Mouse (Mus musculus) 3T3-L1 (cell line): ENCODE results near the gene Gm21954.

Experiments
- DNase-seq: peaks from one replicate; pipeline ENCODE4 v3.0.0-alpha.2; 2015; ENCODE audit warnings: low read depth, low spot score

Gm21954 gene

GRCm38 (mm10) chr3:55472110-55472509 is at the start of gene Gm21954:
TSS of gene Gm21954 (minus strand) at chr3:55472210.
- no peak for DNase-seq

- DNase-seq: no peak
Measured at GRCm38 (mm10) chr3:55521776-55522175, 49.8 kb upstream of the Gm21954 start.

GRCm38 (mm10) chr3:55520240-55521180 is 48.5 kb upstream of the Gm21954 start:
- peak; percentile 87 for DNase-seq

GRCm38 (mm10) chr3:55517454-55518014 is 45.5 kb upstream of the Gm21954 start:
- no peak for DNase-seq

GRCm38 (mm10) chr3:55515966-55516365 is 44.0 kb upstream of the Gm21954 start:
- no peak for DNase-seq

- peak; percentile 46 for DNase-seq
Measured at GRCm38 (mm10) chr3:55511658-55512057, 39.6 kb upstream of the Gm21954 start.

- no peak for DNase-seq
Measured at GRCm38 (mm10) chr3:55510198-55510597, 38.2 kb upstream of the Gm21954 start.

- DNase-seq: no peak
Measured at GRCm38 (mm10) chr3:55499298-55499697, 27.3 kb upstream of the Gm21954 start.

- DNase-seq: no peak
Measured at GRCm38 (mm10) chr3:55496462-55496941, 24.5 kb upstream of the Gm21954 start.

GRCm38 (mm10) chr3:55495866-55496265 is 23.9 kb upstream of the Gm21954 start:
- no peak for DNase-seq

- DNase-seq: no peak
Measured at GRCm38 (mm10) chr3:55495231-55495630, 23.2 kb upstream of the Gm21954 start.

- peak; percentile 43 for DNase-seq
Measured at GRCm38 (mm10) chr3:55494348-55494747, 22.3 kb upstream of the Gm21954 start.

GRCm38 (mm10) chr3:55492021-55492420 is 20.0 kb upstream of the Gm21954 start:
- no peak for DNase-seq

GRCm38 (mm10) chr3:55489231-55489990 is 17.4 kb upstream of the Gm21954 start:
- DNase-seq: no peak

GRCm38 (mm10) chr3:55483328-55483727 is 11.3 kb upstream of the Gm21954 start:
- no peak for DNase-seq

GRCm38 (mm10) chr3:55481140-55481539 is 9.1 kb upstream of the Gm21954 start:
- no peak for DNase-seq

- no peak for DNase-seq
Measured at GRCm38 (mm10) chr3:55479306-55479705, 7.3 kb upstream of the Gm21954 start.

- DNase-seq: no peak
Measured at GRCm38 (mm10) chr3:55476694-55477093, 4.7 kb upstream of the Gm21954 start.

- DNase-seq: no peak
Measured at GRCm38 (mm10) chr3:55473146-55473545, 1.1 kb upstream of the Gm21954 start.

GRCm38 (mm10) chr3:55466348-55466747 is 5.7 kb downstream of the Gm21954 start:
- DNase-seq: no peak

GRCm38 (mm10) chr3:55465785-55466184 is 6.2 kb downstream of the Gm21954 start:
- no peak for DNase-seq

- DNase-seq: no peak
Measured at GRCm38 (mm10) chr3:55464226-55464625, 7.8 kb downstream of the Gm21954 start.
